Mouse (Mus musculus) Patski (cell line): ENCODE measurements around the gene Catsperg1. TPM values are rescaled to one million over a fixed set of nuclear protein-coding genes. Genes with fewer than 3 reads are reported as not detected.
"Not testable (repeated sequence)": the region's sequence is repeated elsewhere in the genome, so short reads cannot be mapped to it uniquely, and the experiment has no call there.

Source experiments
- ATAC-seq: fragments of 100-300 bp; one replicate; pipeline ENCODE4 v1.8.0; 2021
- CTCF ChIA-PET: fragments of 350-600 bp; sonication (Branson Sonifier 250); formaldehyde crosslinking; loops from one replicate; lab custom pipeline; 2022; ENCODE audit warnings: inconsistent platforms; lab: Charles Lee
- POLR2A ChIA-PET: fragments of 350-600 bp; sonication (Branson Sonifier 250); formaldehyde crosslinking; loops from one replicate; lab custom pipeline; 2022; ENCODE audit warnings: antibody characterized with exemption, inconsistent platforms; lab: Charles Lee
- DNase-seq: peaks from one replicate; pipeline ENCODE4 v3.0.0-alpha.2; 2011; ENCODE audit warnings: low read depth, low spot score
- H3K27me3 ChIP-seq: fragments of 371-371 bp; one replicate; pipeline ENCODE4 v1.5.1; 2021
- CTCF ChIP-seq: fragments of 100-300 bp; IDR thresholded peaks from one replicate; pipeline ENCODE4 v1.5.1; 2021
- in situ Hi-C: fragments of 300-500 bp; cut with MboI; formaldehyde crosslinking; loops from 3 replicates; pipeline ENCODE4 v1.11.1; 2018; ENCODE audit warnings: low pct_unique_long_range_greater_than_20kb, mixed read lengths
- polyA plus RNA-seq: library from polyadenylated mRNA; unstranded; gene quantifications from one replicate; pipeline ENCODE4 v1.2.3, GENCODE M21; 2021

Catsperg1 gene
- polyA plus RNA-seq, 1 experiment from 2014 or later, result not detected

DNA sequence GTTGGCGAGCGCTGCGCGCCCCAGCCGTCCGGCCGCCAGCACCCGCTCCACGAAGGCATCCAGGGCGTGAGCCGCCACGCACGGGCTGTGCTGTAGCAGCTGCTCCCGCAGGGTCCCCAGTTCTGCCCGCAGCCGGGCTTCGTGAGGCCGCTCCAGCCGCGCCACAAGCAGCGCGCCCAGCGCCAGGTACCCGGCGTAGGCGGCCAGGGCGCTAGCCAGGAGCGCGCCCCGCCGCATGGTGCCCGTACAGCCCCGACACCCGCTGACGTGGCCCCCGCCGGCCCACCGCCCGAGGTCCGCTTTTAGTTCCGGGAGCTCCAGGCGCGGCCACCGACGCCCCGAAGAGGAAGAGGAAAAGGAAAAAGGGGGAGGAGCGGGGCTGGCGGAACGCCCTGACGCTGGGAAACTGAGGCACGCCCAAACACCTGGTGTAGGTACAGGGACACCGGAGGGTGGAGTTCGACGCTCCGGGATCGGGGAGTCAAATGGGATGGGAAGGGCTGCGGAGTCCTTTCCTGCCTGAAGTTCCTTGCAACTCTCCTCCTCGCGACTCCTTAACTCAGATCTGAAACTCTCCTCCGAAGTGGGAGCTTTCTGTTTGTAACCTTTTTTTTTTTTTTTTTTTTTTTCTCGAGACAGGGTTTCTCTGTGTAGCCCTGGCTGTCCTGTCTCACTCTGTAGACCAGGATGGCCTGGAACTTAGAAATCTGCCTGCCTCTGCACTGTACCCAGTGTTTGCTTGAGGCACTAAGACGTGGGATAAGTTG, 18.6 kb upstream of the Catsperg1 start, which contains the start of gene Kcnk6:
Gene Kcnk6, minus strand, starts transcription at position 269 of the 767 bp plus-strand sequence.
- H3K27me3 ChIP-seq, result peaks cover 33% of the 10 kb centered on the region
- ChIA-PET POLR2A (no interaction called here), CTCF (no interaction called here)
- DNase-seq (no peak), ATAC-seq (no peak)
- no peak for TF ChIP-seq CTCF
- in situ Hi-C loops, result loop anchor here (5.0 kb wide), 1 partner anchor 95 kb away; no protein-coding TSS in a partner anchor

DNA sequence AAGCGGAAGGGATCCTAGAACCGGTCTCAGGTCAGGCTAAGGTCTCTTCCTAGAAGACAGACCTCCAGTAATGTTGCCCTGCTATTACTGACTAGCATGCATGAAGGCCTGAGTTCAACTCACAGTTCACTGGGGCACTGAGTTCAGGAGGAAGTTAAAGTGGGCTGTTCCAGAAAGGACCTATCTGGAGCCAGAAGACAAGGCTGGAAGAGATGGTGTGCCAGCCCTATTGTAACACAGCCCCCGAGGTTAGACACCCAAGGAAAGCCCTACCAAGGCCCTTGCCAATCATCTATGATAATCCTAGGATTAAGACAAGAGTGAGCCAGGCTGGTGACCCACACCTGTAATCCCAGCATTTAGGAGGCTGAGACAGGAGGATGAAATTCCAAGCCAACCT, 17.7 kb upstream of the Catsperg1 start:
- ATAC-seq, result no peak

DNA sequence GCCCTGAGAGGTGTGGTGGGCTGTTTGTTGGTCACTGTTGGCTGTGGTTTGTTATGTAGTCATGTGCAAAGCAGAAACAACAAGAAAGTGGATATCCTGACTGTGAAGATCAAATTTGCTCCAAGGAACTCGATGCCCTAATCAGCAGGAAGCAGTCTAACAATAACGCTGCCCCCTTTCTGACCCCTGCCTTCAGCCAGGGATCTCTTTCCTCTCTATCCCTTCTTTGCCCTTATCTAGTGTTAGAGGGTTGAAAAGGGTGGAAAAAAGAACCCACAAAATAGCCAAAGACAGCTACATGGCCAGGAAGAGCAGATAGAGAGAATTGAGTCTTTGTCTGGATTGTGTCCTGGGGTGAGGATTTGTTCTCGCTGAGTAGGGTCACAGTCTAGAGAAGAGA, 16.7 kb upstream of the Catsperg1 start:
- ChIA-PET POLR2A (no interaction called here), CTCF (no interaction called here)
- in situ Hi-C loops, result loop anchor here (5.0 kb wide), 1 partner anchor 93 kb away; no protein-coding TSS in a partner anchor
- ATAC-seq (no peak), DNase-seq (no peak)
- no peak for TF ChIP-seq CTCF
- peaks cover 37% of the 10 kb centered on the region for H3K27me3 ChIP-seq

More for the DNA sequence above, 17.7 kb upstream of the Catsperg1 start:
- H3K27me3 ChIP-seq, result peaks cover 35% of the 10 kb centered on the region
- TF ChIP-seq CTCF, result no peak
- CTCF ChIA-PET, result no interaction called here
- DNase-seq, result no peak
- in situ Hi-C loops, result loop anchor here (5.0 kb wide), 1 partner anchor 94 kb away; no protein-coding TSS in a partner anchor
- POLR2A ChIA-PET, result no interaction called here

DNA sequence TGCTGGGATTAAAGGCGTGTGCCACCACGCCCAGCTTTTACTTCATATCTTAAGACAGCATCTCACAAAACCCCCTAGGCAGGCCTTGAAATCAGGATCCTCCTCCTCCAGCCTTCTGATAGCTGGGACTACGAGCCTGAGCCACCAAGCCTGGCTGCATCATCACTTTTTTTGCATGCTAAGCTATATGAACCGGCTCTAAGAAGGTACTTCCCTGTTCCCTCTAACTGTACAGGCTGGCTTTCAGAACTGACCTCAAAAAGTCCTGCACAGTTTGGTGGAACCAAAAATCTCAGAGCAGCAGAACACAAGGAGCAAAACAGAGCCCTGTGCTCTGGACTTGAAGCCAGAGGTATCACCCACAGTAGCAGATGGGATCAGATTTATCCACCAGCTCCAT, 14.4 kb upstream of the Catsperg1 start:
- TF ChIP-seq CTCF, result no peak
- peaks cover 42% of the 10 kb centered on the region for H3K27me3 ChIP-seq
- ATAC-seq (no peak), DNase-seq (no peak)
- CTCF ChIA-PET, result no interaction called here
- POLR2A ChIA-PET, result no interaction called here
- in situ Hi-C loops, result no loop called here

DNA sequence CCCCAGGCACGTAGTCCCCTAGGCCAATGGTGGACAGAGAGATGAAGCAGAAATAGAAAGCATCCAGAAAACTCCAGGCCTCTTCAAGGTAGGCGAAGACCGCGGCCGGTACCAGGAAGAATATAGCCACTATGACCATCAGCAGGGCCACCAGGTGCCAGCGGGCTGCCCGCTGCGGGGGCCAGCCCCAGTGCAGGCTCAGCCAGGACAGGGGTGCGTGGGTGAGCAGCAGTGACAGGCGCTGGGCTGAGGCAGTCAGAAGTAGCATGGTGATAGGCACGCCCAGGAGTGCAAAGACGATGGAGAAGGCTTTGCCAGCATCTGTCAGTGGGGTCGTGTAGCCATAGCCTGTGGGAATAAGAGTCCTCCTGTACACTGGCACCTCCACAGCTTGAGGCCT, 11.7 kb upstream of the Catsperg1 start:
- in situ Hi-C loops, result no loop called here
- DNase-seq, result no peak
- ATAC-seq, result no peak
- H3K27me3 ChIP-seq, result peaks cover 22% of the 10 kb centered on the region
- POLR2A ChIA-PET, result no interaction called here
- no peak for TF ChIP-seq CTCF
- CTCF ChIA-PET, result no interaction called here

DNA sequence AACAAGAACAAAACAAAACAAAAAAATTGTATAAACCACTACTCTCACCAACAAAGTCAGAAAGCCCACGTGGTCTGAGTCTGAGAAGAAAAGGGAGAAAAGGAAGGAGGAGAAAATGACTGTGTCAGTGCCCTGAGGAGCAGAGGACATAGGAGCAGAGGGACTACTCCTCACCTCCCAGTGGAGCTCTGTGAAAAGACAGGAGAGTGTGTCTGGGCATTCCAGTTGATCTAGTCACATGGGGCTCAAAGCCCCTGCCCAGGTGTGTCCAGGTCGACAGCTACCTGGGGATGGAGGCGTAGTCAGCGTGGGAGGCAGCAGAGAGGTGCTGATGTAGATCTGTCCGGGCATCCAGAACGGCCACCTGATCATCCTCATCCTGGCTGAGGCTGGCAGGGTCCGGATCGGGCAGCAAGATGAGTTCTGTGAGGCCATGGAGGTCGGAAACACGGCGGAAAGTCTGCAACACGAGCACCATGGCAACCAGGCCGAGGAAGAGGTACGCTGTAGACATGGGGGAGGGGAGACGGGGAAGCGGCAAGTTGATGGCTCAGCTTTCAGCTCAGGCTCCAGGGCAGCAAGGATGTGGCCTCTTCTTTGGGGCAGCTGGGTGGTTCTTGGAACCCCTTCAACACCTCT, 11.0 kb upstream of the Catsperg1 start:
- DNase-seq (no peak), ATAC-seq (no peak)
- no peak for TF ChIP-seq CTCF
- in situ Hi-C loops, result no loop called here
- H3K27me3 ChIP-seq, result peaks cover 20% of the 10 kb centered on the region
- ChIA-PET CTCF (no interaction called here), POLR2A (no interaction called here)

DNA sequence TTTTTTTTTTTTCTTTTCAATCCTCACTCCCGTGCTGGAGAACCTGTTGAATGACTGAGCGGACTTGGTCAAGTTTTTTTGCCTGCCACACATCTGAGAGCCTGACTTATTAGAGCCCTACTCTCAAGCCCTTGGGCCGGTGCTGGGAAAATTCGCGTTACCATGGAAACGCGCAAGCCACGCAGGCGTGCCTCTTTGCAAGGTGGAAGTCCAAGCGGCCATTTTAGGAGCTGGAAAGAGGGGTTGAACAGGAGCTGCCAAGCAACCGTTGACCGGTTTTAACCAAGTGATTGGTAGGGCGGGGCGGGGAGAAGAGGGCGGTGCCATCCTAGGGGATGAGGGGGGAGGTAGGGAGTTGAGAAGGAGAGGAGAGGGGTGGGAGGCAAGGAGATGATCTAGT, 1.0 kb upstream of the Catsperg1 start:
- ChIA-PET POLR2A (no interaction called here), CTCF (no interaction called here)
- DNase-seq (no peak), ATAC-seq (no peak)
- no peaks in the 10 kb centered on the region for H3K27me3 ChIP-seq
- in situ Hi-C loops, result no loop called here
- no peak for TF ChIP-seq CTCF

DNA sequence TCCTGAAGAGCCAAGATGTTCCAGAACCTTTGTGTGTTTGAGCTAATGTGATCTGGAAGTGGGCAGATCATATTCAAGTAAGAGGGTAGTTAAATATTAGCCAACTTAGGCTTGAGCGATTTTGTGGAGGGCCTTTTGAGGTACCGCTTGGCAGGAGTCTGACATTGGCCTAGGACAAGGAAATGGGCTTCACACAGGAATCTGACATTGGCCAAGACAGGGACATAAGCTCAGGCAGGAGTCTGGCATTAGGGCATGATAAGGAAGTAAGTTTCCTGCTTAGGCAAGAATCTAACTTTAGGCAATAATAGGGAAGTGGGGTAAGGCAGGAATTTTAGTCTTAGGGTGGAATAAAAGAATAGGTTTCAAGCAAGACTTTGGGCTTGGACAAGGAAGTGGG, 401 bp upstream of the Catsperg1 start:
- DNase-seq (no peak), ATAC-seq (no peak)
- CTCF ChIA-PET, result no interaction called here
- in situ Hi-C loops, result no loop called here
- POLR2A ChIA-PET, result no interaction called here
- TF ChIP-seq CTCF, result no peak
- no peaks in the 10 kb centered on the region for H3K27me3 ChIP-seq

DNA sequence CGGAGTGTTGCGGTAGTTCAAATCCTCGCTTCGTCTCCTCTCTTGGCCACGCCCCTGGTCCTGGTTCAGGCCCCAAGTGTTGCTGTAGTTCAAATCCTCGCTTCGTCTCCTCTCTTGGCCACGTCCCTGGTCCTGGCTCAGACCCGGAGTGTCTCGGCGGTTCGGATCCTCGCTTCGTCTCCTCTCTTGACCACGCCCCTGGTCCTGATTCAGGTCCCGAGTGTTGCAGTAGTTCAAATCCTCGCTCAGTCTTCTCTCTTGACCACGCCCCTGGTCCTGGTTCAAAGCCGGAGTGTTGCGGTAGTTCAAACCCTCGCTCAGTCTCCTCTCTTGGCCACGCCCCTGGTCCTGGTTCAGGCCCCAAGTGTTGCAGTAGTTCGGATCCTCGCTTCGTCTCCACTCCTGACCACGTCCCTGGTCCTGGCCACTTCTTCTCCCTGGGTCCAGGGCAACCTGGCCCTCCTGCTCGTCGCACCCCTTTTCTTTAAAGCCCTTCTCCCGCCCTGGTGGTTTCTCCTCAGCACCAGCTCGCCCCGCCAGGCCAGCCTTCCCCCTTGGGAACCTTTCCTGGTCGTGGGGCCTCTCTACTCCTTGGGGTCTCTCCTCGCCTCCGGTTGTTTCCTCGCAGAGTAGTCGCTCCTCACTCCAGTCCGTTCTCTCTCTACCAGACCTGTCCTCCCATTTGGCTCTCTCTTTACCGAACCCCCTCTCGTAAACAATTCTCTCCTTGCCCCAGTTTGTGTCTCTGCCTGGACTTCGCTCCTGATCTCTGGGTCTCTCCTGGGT, 867 bp downstream of the Catsperg1 start:
- not testable (repeated sequence) for DNase-seq, ATAC-seq

DNA sequence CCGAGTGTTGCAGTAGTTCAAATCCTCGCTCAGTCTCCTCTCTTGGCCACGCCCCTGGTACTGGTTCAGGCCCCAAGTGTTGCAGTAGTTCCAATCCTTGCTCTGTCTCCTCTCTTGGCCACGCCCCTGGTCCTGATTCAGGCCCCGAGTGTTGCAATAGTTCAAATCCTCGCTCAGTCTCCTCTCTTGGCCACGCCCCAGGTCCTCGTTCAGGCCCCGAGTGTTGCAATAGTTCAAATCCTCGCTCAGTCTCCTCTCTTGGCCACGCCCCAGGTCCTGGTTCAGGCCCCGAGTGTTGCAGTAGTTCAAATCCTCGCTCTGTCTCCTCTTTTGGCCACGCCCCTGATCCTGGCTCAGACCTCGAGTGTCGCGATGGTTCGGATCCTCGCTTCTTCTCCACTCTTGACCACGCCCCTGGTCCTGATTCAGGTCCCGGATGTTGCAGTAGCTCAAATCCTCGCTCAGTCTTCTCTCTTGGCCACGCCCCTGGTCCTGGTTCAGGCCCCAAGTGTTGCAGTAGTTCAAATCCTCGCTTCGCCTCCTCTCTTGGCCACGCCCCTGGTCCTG, 1.6 kb downstream of the Catsperg1 start:
- DNase-seq, result no peak
- H3K27me3 ChIP-seq, result no peaks in the 10 kb centered on the region
- no peak for TF ChIP-seq CTCF
- no peak for ATAC-seq
- in situ Hi-C loops, result no loop called here
- CTCF ChIA-PET, result no interaction called here
- POLR2A ChIA-PET, result no interaction called here

More for the DNA sequence above, 867 bp downstream of the Catsperg1 start:
- POLR2A ChIA-PET, in situ Hi-C loops, H3K27me3 ChIP-seq, CTCF ChIA-PET: not testable (repeated sequence)
